17 mouse cellular contexts compared by ENCODE assay signal in the genomic region with DNA sequence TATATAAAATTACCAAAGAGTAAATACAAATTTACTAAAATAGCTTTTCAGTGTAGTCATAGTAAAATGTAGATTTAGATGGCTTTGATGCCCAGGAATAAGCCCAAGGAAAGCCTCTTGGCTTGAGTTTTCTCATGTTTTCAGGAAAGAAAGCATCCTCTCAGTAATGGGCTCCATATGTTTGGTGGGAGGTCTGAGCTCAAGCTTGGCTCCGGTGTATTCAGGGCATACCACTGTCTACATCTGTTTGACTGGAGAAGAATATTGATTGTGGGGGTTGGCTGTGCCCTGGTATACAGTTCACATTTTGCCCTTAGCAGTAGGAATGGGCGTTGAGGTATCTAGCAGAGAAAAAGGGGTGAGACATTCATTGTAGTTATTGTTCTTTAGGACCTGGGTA.
"Had no signal": no experiment of that assay in that cellular context is flagged by ENCODE, and none has a peak within 500 bp of the region (broad histone marks: within the 10 kb centered on the region; RNA-seq: fewer than 3 reads in every experiment).

No protein-coding gene starts in this region.

- H3K4me2 ChIP-seq: limb, embryonic 15.5 days; liver, embryonic 11.5 days; lung, embryonic 14.5 days; midbrain, embryonic 12.5 days; midbrain, embryonic 15.5 days; neural tube, embryonic 13.5 days had no signal

- H3K4me3 ChIP-seq: limb, embryonic 15.5 days; midbrain, embryonic 12.5 days; midbrain, embryonic 15.5 days; neural tube, embryonic 13.5 days had no signal

- H3K4me1 ChIP-seq: limb, embryonic 15.5 days; midbrain, embryonic 15.5 days had no signal

- DNase-seq: kidney, adult 9 months; kidney, postnatal 14 days; kidney, postnatal 4 days; liver, postnatal 0 days; lung, embryonic 14.5 days; retina, postnatal 1 day; right cerebral cortex, postnatal 25 days; thymus, adult 18-20 months; thymus, postnatal 36 days had no signal

- H3K9me3 ChIP-seq: limb, embryonic 15.5 days; midbrain, embryonic 12.5 days; midbrain, embryonic 15.5 days had no signal

- H3K27ac ChIP-seq: limb, embryonic 15.5 days; liver, embryonic 14.5 days; macrophage; midbrain, embryonic 12.5 days; midbrain, embryonic 15.5 days; neural tube, embryonic 13.5 days had no signal

- H3K27me3 ChIP-seq: limb, embryonic 15.5 days; midbrain, embryonic 12.5 days; midbrain, embryonic 15.5 days; neural tube, embryonic 13.5 days had no signal

- ATAC-seq: liver, postnatal 0 days; lung, postnatal 0 days; midbrain, embryonic 15.5 days had no signal

- H3K9ac ChIP-seq: limb, embryonic 15.5 days; liver, embryonic 14.5 days; liver, postnatal 0 days; lung, embryonic 14.5 days; midbrain, embryonic 12.5 days; midbrain, embryonic 15.5 days; neural tube, embryonic 13.5 days had no signal
